11 mouse cellular contexts compared by ENCODE assay signal in genomic region chr8:86437418-86437817, GRCm38 (mm10).
DNase-seq lines count a peak whose midpoint lies in the region; ATAC-seq lines count a peak whose summit lies in the region.
"Had no signal": no experiment of that assay in that cellular context is flagged by ENCODE, and none has a peak within 500 bp of the region (broad histone marks: within the 10 kb centered on the region; RNA-seq: fewer than 3 reads in every experiment).

No protein-coding gene starts in this region.

- 70% methylated on average over 1 of the region's 1 CpGs for WGBS in hindbrain, embryonic 16.5 days
- 59% methylated on average over 1 of the region's 1 CpGs for WGBS in midbrain, embryonic 15.5 days

- H3K27me3 ChIP-seq in hindbrain, embryonic 16.5 days (replicated peaks; ENCODE audit: control insufficient read depth, insufficient read depth, low read length) = no peaks in the 10 kb centered on the region
- no peaks in the 10 kb centered on the region for H3K27me3 ChIP-seq in midbrain, embryonic 15.5 days (replicated peaks)
- H3K27me3 ChIP-seq: heart, embryonic 13.5 days; lung, embryonic 15.5 days had no signal

- no peak for DNase-seq in frontal cortex, postnatal 25 days (ENCODE audit: low spot score in 2 of 2)
- DNase-seq in brain, adult 2 months (ENCODE audit: low read depth, low spot score) = peak; percentile 87
- no peak for DNase-seq in spleen, postnatal 10 days (ENCODE audit: low spot score in 2 of 2)
- no peak for DNase-seq in thymus, postnatal 10 days (ENCODE audit: low spot score in 2 of 2)
- DNase-seq in urinary bladder, postnatal 25 days (ENCODE audit: low spot score) = no peak

- H3K4me3 ChIP-seq in hindbrain, embryonic 16.5 days (ENCODE audit: low read length) = no peak overlapping the region
- no peak overlapping the region for H3K4me3 ChIP-seq in midbrain, embryonic 15.5 days
- H3K4me3 ChIP-seq: heart, embryonic 13.5 days; lung, embryonic 15.5 days had no signal

- H3K27ac ChIP-seq in hindbrain, embryonic 16.5 days (ENCODE audit: low read depth, low read length) = peak overlapping the region; percentile 87
- peak overlapping the region; percentile 93 for H3K27ac ChIP-seq in midbrain, embryonic 15.5 days
- H3K27ac ChIP-seq: heart, embryonic 13.5 days; lung, embryonic 15.5 days had no signal

- no peak overlapping the region for H3K9ac ChIP-seq in hindbrain, embryonic 16.5 days (ENCODE audit: low read depth, low read length)
- H3K9ac ChIP-seq in midbrain, embryonic 15.5 days = no peak overlapping the region
- H3K9ac ChIP-seq: heart, embryonic 13.5 days; lung, embryonic 15.5 days had no signal

- H3K9me3 ChIP-seq in hindbrain, embryonic 16.5 days (ENCODE audit: control insufficient read depth, low read length) = no peaks in the 10 kb centered on the region
- no peaks in the 10 kb centered on the region for H3K9me3 ChIP-seq in midbrain, embryonic 15.5 days
- H3K9me3 ChIP-seq: heart, embryonic 13.5 days; lung, embryonic 15.5 days had no signal

- no peak overlapping the region for H3K4me2 ChIP-seq in hindbrain, embryonic 16.5 days (ENCODE audit: low read length)
- H3K4me2 ChIP-seq in midbrain, embryonic 15.5 days = no peak overlapping the region
- H3K4me2 ChIP-seq: heart, embryonic 13.5 days; lung, embryonic 15.5 days had no signal

- H3K4me1 ChIP-seq in hindbrain, embryonic 16.5 days (ENCODE audit: control insufficient read depth, insufficient read depth, low read depth, low read length) = peaks cover 23% of the 10 kb centered on the region
- H3K4me1 ChIP-seq in midbrain, embryonic 15.5 days = peaks cover 35% of the 10 kb centered on the region
- H3K4me1 ChIP-seq: heart, embryonic 13.5 days; lung, embryonic 15.5 days had no signal

- ATAC-seq in frontal cortex, adult (ENCODE audit: low TSS enrichment) = peak; percentile 87
- no peak for ATAC-seq in hindbrain, embryonic 16.5 days
- ATAC-seq in midbrain, embryonic 15.5 days (replicated peaks) = no peak
- ATAC-seq: intestine, postnatal 0 days had no signal

- no peaks in the 10 kb centered on the region for H3K36me3 ChIP-seq in hindbrain, embryonic 16.5 days (ENCODE audit: control insufficient read depth, insufficient read depth, low read length)
- no peaks in the 10 kb centered on the region for H3K36me3 ChIP-seq in midbrain, embryonic 15.5 days (replicated peaks)
- H3K36me3 ChIP-seq: heart, embryonic 13.5 days; lung, embryonic 15.5 days had no signal
